Mouse (Mus musculus): ENCODE measurements around the gene Gnaq.
A peak's percentile ranks its signal among the peaks of the same experiment; 100 is the strongest.
"Not testable (repeated sequence)": the region's sequence is repeated elsewhere in the genome, so short reads cannot be mapped to it uniquely, and the experiment has no call there.

Gnaq gene

GRCm38 (mm10) chr19:16261631-16262030, 129.0 kb downstream of the Gnaq start:
- DNase-seq = no peak

GRCm38 (mm10) chr19:16262340-16262739, 129.7 kb downstream of the Gnaq start:
- no peak for DNase-seq

GRCm38 (mm10) chr19:16267362-16267761, 134.7 kb downstream of the Gnaq start:
- DNase-seq = not testable (repeated sequence)

- no peak for DNase-seq
Measured at GRCm38 (mm10) chr19:16270236-16270635, 137.6 kb downstream of the Gnaq start.

GRCm38 (mm10) chr19:16271002-16271401, 138.4 kb downstream of the Gnaq start:
- DNase-seq = no peak

GRCm38 (mm10) chr19:16273021-16273420, 140.4 kb downstream of the Gnaq start:
- no peak for DNase-seq

GRCm38 (mm10) chr19:16280231-16280630, 147.6 kb downstream of the Gnaq start:
- DNase-seq = no peak

- peak; percentile 10 for DNase-seq
Measured at GRCm38 (mm10) chr19:16285051-16286028, 152.7 kb downstream of the Gnaq start.

- DNase-seq = no peak
Measured at GRCm38 (mm10) chr19:16286451-16287175, 154.0 kb downstream of the Gnaq start.

- DNase-seq = no peak
Measured at GRCm38 (mm10) chr19:16287307-16287706, 154.7 kb downstream of the Gnaq start.

GRCm38 (mm10) chr19:16287971-16288370, 155.3 kb downstream of the Gnaq start:
- no peak for DNase-seq

GRCm38 (mm10) chr19:16291088-16291487, 158.5 kb downstream of the Gnaq start:
- DNase-seq = no peak

- peak; percentile 20 for DNase-seq
Measured at GRCm38 (mm10) chr19:16292056-16292608, 159.5 kb downstream of the Gnaq start.

- no peak for DNase-seq
Measured at GRCm38 (mm10) chr19:16292978-16293377, 160.3 kb downstream of the Gnaq start.

- no peak for DNase-seq
Measured at GRCm38 (mm10) chr19:16300413-16300812, 167.8 kb downstream of the Gnaq start.

- DNase-seq = peak; percentile 59
Measured at GRCm38 (mm10) chr19:16301336-16301735, 168.7 kb downstream of the Gnaq start.

- no peak for DNase-seq
Measured at GRCm38 (mm10) chr19:16309031-16309430, 176.4 kb downstream of the Gnaq start.

GRCm38 (mm10) chr19:16314295-16314821, 181.7 kb downstream of the Gnaq start:
- peak; percentile 50 for DNase-seq

- no peak for DNase-seq
Measured at GRCm38 (mm10) chr19:16315525-16315924, 182.9 kb downstream of the Gnaq start.

GRCm38 (mm10) chr19:16318128-16318811, 185.6 kb downstream of the Gnaq start:
- no peak for DNase-seq

GRCm38 (mm10) chr19:16319986-16320385, 187.4 kb downstream of the Gnaq start:
- DNase-seq = no peak

GRCm38 (mm10) chr19:16322986-16323385, 190.4 kb downstream of the Gnaq start:
- DNase-seq = no peak

GRCm38 (mm10) chr19:16324239-16324638, 191.6 kb downstream of the Gnaq start:
- DNase-seq = no peak
